In the genomic region with DNA sequence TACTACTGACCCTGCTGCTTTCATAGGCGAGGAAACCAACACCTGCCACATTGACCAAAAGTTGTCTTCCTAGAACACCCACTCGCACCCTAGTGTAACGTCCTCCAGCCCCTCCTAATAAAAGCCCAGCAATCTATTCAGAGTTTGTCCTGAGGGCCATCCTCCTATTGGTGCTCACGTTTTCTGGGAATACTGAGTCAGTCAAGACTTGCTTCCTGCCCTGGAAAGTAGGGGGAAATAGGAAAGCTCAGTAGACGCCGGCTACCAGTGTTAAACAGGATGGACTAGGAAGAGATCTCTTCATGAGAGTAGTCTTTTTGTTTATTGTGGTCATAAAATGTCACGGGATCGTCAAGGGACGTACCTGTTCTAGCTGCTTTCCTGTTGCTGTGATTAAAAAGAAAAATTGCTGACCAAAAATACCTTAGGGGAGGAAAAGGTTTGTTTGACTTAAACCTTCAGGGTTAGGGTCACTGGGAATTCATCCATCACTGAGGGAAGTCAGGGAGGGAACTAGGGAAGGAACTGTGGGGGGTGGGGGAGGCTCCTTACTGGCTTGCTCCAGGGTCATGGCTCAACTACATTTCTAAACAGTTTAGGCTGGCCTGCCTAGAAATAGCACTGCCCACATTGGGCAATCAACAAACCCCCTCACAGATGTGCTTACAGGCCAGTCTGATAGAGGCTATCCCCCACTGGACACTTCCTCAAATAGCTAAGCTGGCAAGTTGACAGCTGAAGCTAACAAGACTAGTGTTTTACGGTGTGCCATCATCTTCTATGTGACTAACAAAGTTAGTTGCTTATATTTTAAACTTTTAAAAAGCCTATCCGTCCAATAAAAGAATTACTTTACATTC, we compare ENCODE assay signal across 8 mouse cellular contexts. TPM values are rescaled to one million over a fixed set of nuclear protein-coding genes. Genes with fewer than 3 reads are reported as not detected.
A peak's percentile ranks its signal among the peaks of the same experiment; 100 is the strongest.
DNase-seq lines count a peak whose midpoint lies in the region; ATAC-seq and TF ChIP-seq lines count a peak whose summit lies in the region.

No protein-coding gene starts in this region.

- no peak for DNase-seq in left cerebral cortex, adult 2 months (ENCODE audit: extremely low spot score in 1 of 2, low spot score in 2 of 2)
- no peak for DNase-seq in left cerebral cortex, adult 9 months (ENCODE audit: low spot score in 2 of 2)
- no peak for DNase-seq in layer of hippocampus, postnatal 25 days (ENCODE audit: extremely low spot score in 1 of 2, low spot score in 1 of 2)
- DNase-seq in testis, postnatal 10 days (ENCODE audit: low spot score), result no peak
- DNase-seq in gastrocnemius, adult 8-10 months (ENCODE audit: low spot score in 2 of 2), result no peak

- WGBS in embryonic facial prominence, embryonic 12.5 days, result 37% methylated on average over 11 of the region's 11 CpGs
- 19% methylated on average over 11 of the region's 11 CpGs for WGBS in intestine, embryonic 16.5 days

- peak overlapping the region; percentile 96; the same call in 1 of the 2 replicates for H3K27ac ChIP-seq in left cerebral cortex, adult 2 months
- H3K27ac ChIP-seq in embryonic facial prominence, embryonic 12.5 days, result peak overlapping the region; percentile 100; the same call in 1 of the 2 replicates
- peak overlapping the region; percentile 100 for H3K27ac ChIP-seq in intestine, embryonic 16.5 days (ENCODE audit: low read length)

- H3K4me2 ChIP-seq in embryonic facial prominence, embryonic 12.5 days (replicated peaks), result peak overlapping the region; percentile 94
- H3K4me2 ChIP-seq in intestine, embryonic 16.5 days (ENCODE audit: low read depth, low read length), result peak overlapping the region; percentile 80
- H3K4me2 ChIP-seq in myocyte (ENCODE audit: low read depth), result peak overlapping the region; percentile 87

- 0 out of 2 replicates have a peak, but pooled peaks cover 6% of the 10 kb centered on the region for H3K27me3 ChIP-seq in embryonic facial prominence, embryonic 12.5 days
- no peaks in the 10 kb centered on the region for H3K27me3 ChIP-seq in intestine, embryonic 16.5 days (replicated peaks; ENCODE audit: control insufficient read depth, insufficient read depth, low read length)
- H3K27me3 ChIP-seq in myocyte (ENCODE audit: control insufficient read depth, insufficient read depth, insufficient read length), result no peaks in the 10 kb centered on the region

- H3ac ChIP-seq in myocyte (ENCODE audit: control insufficient read depth, insufficient read length), result peak overlapping the region; percentile 77

- no peak for ATAC-seq in embryonic facial prominence, embryonic 12.5 days (ENCODE audit: insufficient number of reproducible peaks, insufficient read depth, low FRiP score, low TSS enrichment)
- ATAC-seq in intestine, embryonic 16.5 days, result no peak

- H3K79me2 ChIP-seq in myocyte (ENCODE audit: control insufficient read depth, insufficient read depth), result no peaks in the 10 kb centered on the region

- TF ChIP-seq CTCF in left cerebral cortex, adult 2 months (IDR thresholded peaks at IDR 0.05), result no peak

- TF ChIP-seq POLR2A in myocyte (IDR thresholded peaks at IDR 0.05; ENCODE audit: insufficient read length, low read depth), result no peak

- H3K9ac ChIP-seq in embryonic facial prominence, embryonic 12.5 days, result peak overlapping the region; percentile 93
- peak overlapping the region; percentile 99 for H3K9ac ChIP-seq in intestine, embryonic 16.5 days (ENCODE audit: low read depth, low read length)

- H3K4me3 ChIP-seq in left cerebral cortex, adult 2 months, result peak overlapping the region; percentile 86
- H3K4me3 ChIP-seq in embryonic facial prominence, embryonic 12.5 days, result peak overlapping the region; percentile 73
- H3K4me3 ChIP-seq in intestine, embryonic 16.5 days (ENCODE audit: low read length), result peak overlapping the region; percentile 100
- peak overlapping the region; percentile 50 for H3K4me3 ChIP-seq in myocyte

- H3K4me1 ChIP-seq in embryonic facial prominence, embryonic 12.5 days, result peaks cover 14% of the 10 kb centered on the region
- peaks cover 20% of the 10 kb centered on the region for H3K4me1 ChIP-seq in intestine, embryonic 16.5 days (ENCODE audit: control insufficient read depth, insufficient read depth, low read length)

- intact Hi-C loops in left cerebral cortex, adult 2 months (cut with DNase I), result loop anchor here (5.0 kb wide), 2 partner anchors 69 to 184 kb away; no protein-coding TSS in a partner anchor

- no peaks in the 10 kb centered on the region for H3K9me3 ChIP-seq in embryonic facial prominence, embryonic 12.5 days
- H3K9me3 ChIP-seq in intestine, embryonic 16.5 days (ENCODE audit: control insufficient read depth, low read length), result no peaks in the 10 kb centered on the region

- 0 out of 2 replicates have a peak, but pooled peaks cover 4% of the 10 kb centered on the region for H3K36me3 ChIP-seq in embryonic facial prominence, embryonic 12.5 days
- H3K36me3 ChIP-seq in intestine, embryonic 16.5 days (ENCODE audit: control insufficient read depth, insufficient read depth, low read length), result peaks cover under 1% of the 10 kb centered on the region; the same call in 1 of the 2 replicates
- H3K36me3 ChIP-seq in myocyte (ENCODE audit: control insufficient read depth, insufficient read depth), result peaks cover 8% of the 10 kb centered on the region

TF ChIP-seq in myocyte, 11 proteins besides CTCF, POLR2A, EP300 and RAD21:
- TF ChIP-seq REST (IDR thresholded peaks at IDR 0.05; ENCODE audit: insufficient read depth, insufficient read length), result no peak
- no peak for TF ChIP-seq E2F4 (IDR thresholded peaks at IDR 0.05; ENCODE audit: insufficient read depth)
- no peak for TF ChIP-seq MYOG (IDR thresholded peaks at IDR 0.05; ENCODE audit: control insufficient read depth in 1 of 3, insufficient read depth in 1 of 3, insufficient read length in 2 of 3, low read depth in 2 of 3)
- no peak for TF ChIP-seq POLR2AphosphoS2 (IDR thresholded peaks at IDR 0.05; ENCODE audit: insufficient read length, low read depth)
- no peak for TF ChIP-seq MAX (IDR thresholded peaks at IDR 0.05; ENCODE audit: low read depth)
- no peak for TF ChIP-seq TCF12 (IDR thresholded peaks at IDR 0.05; ENCODE audit: insufficient read depth, poor library complexity, severe bottlenecking)
- no peak for TF ChIP-seq MYOD1 (IDR thresholded peaks at IDR 0.05; ENCODE audit: control insufficient read depth in 1 of 3, insufficient read length in 2 of 3, low read depth in 2 of 3)
- no peak for TF ChIP-seq SRF (IDR thresholded peaks at IDR 0.05; ENCODE audit: control insufficient read depth, insufficient read length, low read depth)
- no peak for TF ChIP-seq CEBPB (IDR thresholded peaks at IDR 0.05; ENCODE audit: insufficient read depth, poor library complexity, severe bottlenecking)
- no peak for TF ChIP-seq TCF3 (IDR thresholded peaks at IDR 0.05; ENCODE audit: insufficient read length, low read depth)
- no peak for TF ChIP-seq USF1 (IDR thresholded peaks at IDR 0.05; ENCODE audit: low read depth)

RNA-seq across cellular contexts. Expression of gene Pdik1l, which starts 0.9 kb away (rescaled TPM):
- total RNA-seq in left cerebral cortex, adult 2 months (2021), result 10 to 100 TPM; 17.5 to 20.4 TPM
- 22.6 and 24.8 TPM in 2 replicates for polyA plus RNA-seq in embryonic facial prominence, embryonic 12.5 days (2016; fragmentation: Nextera tagmentation; extraction: Ambion mirVana)
- 14.0 and 16.5 TPM in 2 replicates for polyA plus RNA-seq in intestine, embryonic 16.5 days (2015; fragmentation: Nextera tagmentation; extraction: Ambion mirVana)
- polyA plus RNA-seq in myocyte (2012; fragmentation: generic; extraction: Trizol), result 1.6 TPM
- total RNA-seq in layer of hippocampus, postnatal 25 days (2021), result 10 to 100 TPM; 15.2 to 16.7 TPM
- 1 to 10 TPM; 2.5 to 4.1 (median 3.4) TPM for total RNA-seq in gastrocnemius, adult 8-10 months (2022)

RNA-seq across cellular contexts. Expression of gene Trim63, which starts 26.3 kb away (rescaled TPM):
- total RNA-seq in left cerebral cortex, adult 2 months (2021), result under 1 TPM; 0.21 to 0.25 TPM
- polyA plus RNA-seq in embryonic facial prominence, embryonic 12.5 days (2016; fragmentation: Nextera tagmentation; extraction: Ambion mirVana), result 1.2 and 2.6 TPM in 2 replicates
- 1.3 and 1.9 TPM in 2 replicates for polyA plus RNA-seq in intestine, embryonic 16.5 days (2015; fragmentation: Nextera tagmentation; extraction: Ambion mirVana)
- 29.1 TPM for polyA plus RNA-seq in myocyte (2012; fragmentation: generic; extraction: Trizol)
- not detected for total RNA-seq in layer of hippocampus, postnatal 25 days (2021)
- total RNA-seq in gastrocnemius, adult 8-10 months (2022), result 100 to 1,000 TPM; 202 to 681 (median 229) TPM

RNA-seq across cellular contexts. Expression of gene Grrp1, which starts 34.7 kb away (rescaled TPM):
- total RNA-seq in left cerebral cortex, adult 2 months (2021), result 1 to 10 TPM; 3.0 to 3.6 TPM
- polyA plus RNA-seq in embryonic facial prominence, embryonic 12.5 days (2016; fragmentation: Nextera tagmentation; extraction: Ambion mirVana), result 6.3 and 6.4 TPM in 2 replicates
- 3.6 and 5.0 TPM in 2 replicates for polyA plus RNA-seq in intestine, embryonic 16.5 days (2015; fragmentation: Nextera tagmentation; extraction: Ambion mirVana)
- 0.17 TPM for polyA plus RNA-seq in myocyte (2012; fragmentation: generic; extraction: Trizol)
- 1 to 10 TPM; 3.0 to 3.9 TPM for total RNA-seq in layer of hippocampus, postnatal 25 days (2021)
- 1 to 10 TPM; 1.7 to 2.5 (median 1.8) TPM for total RNA-seq in gastrocnemius, adult 8-10 months (2022)

RNA-seq across cellular contexts. Expression of gene Gm30191, which starts 41.9 kb away (rescaled TPM):
- total RNA-seq in left cerebral cortex, adult 2 months (2021), result not detected
- not detected in 2 replicates for polyA plus RNA-seq in embryonic facial prominence, embryonic 12.5 days (2016; fragmentation: Nextera tagmentation; extraction: Ambion mirVana)
- polyA plus RNA-seq in intestine, embryonic 16.5 days (2015; fragmentation: Nextera tagmentation; extraction: Ambion mirVana), result not detected in 2 replicates
- polyA plus RNA-seq in myocyte (2012; fragmentation: generic; extraction: Trizol), result not detected
- total RNA-seq in layer of hippocampus, postnatal 25 days (2021), result not detected
- total RNA-seq in gastrocnemius, adult 8-10 months (2022), result not detected

RNA-seq across cellular contexts. Expression of gene Zfp593, which starts 43.2 kb away (rescaled TPM):
- 10 to 100 TPM; 11.6 to 12.9 TPM for total RNA-seq in left cerebral cortex, adult 2 months (2021)
- 19.5 and 19.8 TPM in 2 replicates for polyA plus RNA-seq in embryonic facial prominence, embryonic 12.5 days (2016; fragmentation: Nextera tagmentation; extraction: Ambion mirVana)
- polyA plus RNA-seq in intestine, embryonic 16.5 days (2015; fragmentation: Nextera tagmentation; extraction: Ambion mirVana), result 13.0 and 14.5 TPM in 2 replicates
- 15.7 TPM for polyA plus RNA-seq in myocyte (2012; fragmentation: generic; extraction: Trizol)
- 10 to 100 TPM in 1 of 2 experiments, 1 to 10 TPM in 1; 9.9 to 10.3 TPM for total RNA-seq in layer of hippocampus, postnatal 25 days (2021)
- total RNA-seq in gastrocnemius, adult 8-10 months (2022), result 1 to 10 TPM; 5.0 to 7.3 (median 6.1) TPM

Comparison
In these comparisons a context has a peak if more than half of its experiments do, and no peak if none do; other contexts are left out.
1. H3K4me3 ChIP-seq: peak in every context shown above with its lines; median percentile 100 in intestine, embryonic 16.5 days; 86 in left cerebral cortex, adult 2 months; 73 in embryonic facial prominence, embryonic 12.5 days; 50 in myocyte.
2. RNA of gene Trim63, which starts 26.3 kb away (total RNA-seq): 202 to 681 TPM in gastrocnemius, adult 8-10 months; 0.21 to 0.25 TPM in left cerebral cortex, adult 2 months and not detected in layer of hippocampus, postnatal 25 days; every median in the first group is over 100 times any median in the second.
3. Peak in every context shown above with its lines, with median percentiles within 50 percentile points of each other: H3K27ac ChIP-seq and H3K4me2 ChIP-seq.